Mouse (Mus musculus): Measurements from ENCODE around the gene Gtf2h5. TPM values are rescaled to one million over a fixed set of nuclear protein-coding genes. Genes with fewer than 3 reads are reported as not detected.

Gene Gtf2h5
- total RNA-seq, 2 experiments from 2014 or later, result 84.6 to 92.8 TPM

DNA sequence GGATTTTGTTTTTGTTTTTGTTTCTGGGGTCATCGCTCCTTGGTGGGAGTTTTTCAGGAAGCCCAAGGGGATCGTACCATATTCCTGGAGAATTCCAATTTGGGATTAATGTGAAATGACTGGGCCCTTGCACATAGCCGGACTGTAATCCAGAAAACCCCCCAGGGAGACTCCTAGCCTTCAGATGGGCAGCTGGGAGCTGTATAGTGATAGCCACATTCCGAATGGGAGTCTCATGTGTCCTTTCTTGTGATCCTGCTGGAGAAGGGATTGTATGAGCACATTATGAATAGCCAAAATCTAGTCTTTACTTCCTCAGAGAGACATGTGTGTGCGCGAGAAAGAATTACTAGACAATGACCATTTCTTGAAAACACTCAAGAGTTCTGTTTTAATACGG is 28.6 kb downstream of the Gtf2h5 start:
- DNase-seq, result peak; percentile 8 to 30
- intact Hi-C loops (cut with DNase I), result no loop called here

DNA sequence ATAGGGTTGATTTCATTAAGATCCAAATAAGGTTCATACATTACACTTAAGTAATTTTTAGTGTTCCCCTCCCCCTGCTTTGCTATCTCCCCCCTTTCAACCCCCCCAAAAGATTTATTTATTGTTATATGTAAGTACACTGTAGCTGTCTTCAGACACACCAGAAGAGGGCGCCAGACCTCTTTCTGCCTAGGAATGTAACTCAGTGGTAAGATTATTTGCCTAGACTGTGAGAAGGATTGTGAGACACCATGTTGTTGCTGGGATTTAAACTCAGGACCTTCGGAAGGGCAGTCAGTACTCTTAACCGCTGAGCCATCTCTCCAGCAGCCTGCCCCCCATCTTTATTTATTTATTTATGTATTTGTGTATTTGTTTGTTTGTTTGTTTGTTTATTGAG is 31.4 kb downstream of the Gtf2h5 start:
- DNase-seq, result no peak
- intact Hi-C loops (cut with DNase I), result no loop called here

GRCm38 (mm10) chr17:6113653-6114052 is 34.1 kb downstream of the Gtf2h5 start:
- DNase-seq, result no peak
- intact Hi-C loops (cut with DNase I), result no loop called here

- intact Hi-C loops (cut with DNase I), result no loop called here
- DNase-seq, result no peak
Observed at GRCm38 (mm10) chr17:6115085-6115484, 35.5 kb downstream of the Gtf2h5 start.

DNA sequence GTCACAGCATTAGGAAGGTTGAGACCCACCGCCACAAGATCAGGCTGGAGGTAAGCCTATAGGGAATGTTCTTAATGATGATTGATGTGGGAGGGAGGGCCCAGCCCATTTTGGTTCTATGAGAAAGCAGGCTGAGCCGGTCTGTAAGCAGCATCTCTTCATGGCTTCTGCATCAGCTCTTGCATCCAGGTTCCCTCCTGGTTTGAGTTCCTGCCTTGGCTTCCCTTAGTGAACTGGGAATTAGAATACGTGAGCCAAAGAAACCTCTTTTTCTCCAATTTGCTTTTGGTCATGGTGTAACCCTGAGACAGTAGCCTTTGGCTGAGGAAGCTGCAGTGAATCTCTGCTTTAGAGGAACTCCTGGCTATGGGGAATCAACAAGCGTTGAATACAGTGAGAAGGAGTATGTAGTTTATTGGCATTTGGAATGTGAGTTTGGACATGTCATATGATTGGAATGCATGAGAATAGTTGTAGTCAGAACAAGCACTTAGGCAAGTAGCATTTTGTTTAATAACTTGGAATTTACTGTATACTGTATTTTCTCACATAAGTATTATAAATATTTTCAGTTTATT is 37.7 kb downstream of the Gtf2h5 start:
- intact Hi-C loops (cut with DNase I), result no loop called here
- no peak for DNase-seq

DNA sequence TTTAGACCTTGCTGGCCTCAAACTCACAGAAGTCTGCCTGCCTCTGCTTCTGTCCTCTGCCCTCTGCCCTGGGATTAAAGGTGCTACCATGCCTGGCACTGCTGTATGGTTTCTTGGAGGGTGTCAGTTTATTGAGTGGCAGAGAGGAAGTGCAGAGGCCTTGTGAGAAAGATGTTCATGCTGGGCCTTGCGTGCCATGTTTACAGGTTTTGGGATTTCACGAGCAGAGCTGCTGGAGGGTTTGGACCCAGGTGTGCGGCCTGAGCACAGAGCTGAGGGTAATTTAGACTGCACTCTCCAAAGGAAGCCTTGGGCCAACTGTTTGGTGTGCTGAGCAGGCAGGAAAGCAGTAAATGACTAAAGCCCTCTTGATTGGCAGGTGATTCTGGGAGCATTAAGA is 38.3 kb downstream of the Gtf2h5 start:
- DNase-seq, result no peak
- intact Hi-C loops (cut with DNase I), result no loop called here

DNA sequence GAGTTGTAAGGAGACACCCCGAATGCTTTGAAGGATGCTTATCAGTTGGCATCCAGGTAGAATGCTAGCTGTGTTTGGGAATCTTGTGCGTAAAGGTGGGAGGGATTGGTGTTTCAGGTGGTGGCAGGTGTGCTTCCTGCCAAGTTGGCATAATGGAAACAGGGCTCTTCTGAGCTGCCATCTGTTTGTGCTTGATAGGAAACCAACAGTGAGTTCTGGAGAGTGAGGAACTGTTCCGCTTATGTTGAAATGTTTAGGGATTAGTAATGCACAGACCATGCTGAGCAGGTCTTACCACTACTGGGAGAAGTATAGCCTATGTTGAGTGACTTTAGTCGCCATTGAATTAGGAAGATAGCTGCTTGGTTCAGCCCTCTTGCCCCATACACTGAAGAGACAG is 39.3 kb downstream of the Gtf2h5 start:
- intact Hi-C loops (cut with DNase I), result no loop called here
- no peak for DNase-seq

DNA sequence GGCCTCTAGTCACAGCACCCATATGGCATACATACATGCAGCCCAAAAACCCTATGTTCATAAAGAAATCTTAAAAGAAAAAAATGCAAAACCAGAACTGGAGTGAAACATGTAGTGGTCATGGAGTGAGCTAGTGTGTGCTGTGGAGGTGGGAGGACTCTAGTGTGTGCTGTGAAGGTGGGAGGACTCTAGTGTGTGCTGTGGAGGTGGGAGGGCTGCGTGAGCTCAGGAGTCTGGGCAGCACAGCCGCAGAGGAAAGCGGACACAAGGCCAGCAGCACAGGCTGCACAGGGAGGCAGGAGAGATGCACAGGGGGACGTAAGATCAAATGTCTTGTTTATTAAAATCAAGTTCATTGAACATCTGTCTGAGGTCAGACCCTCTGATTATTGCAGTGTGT is 44.2 kb downstream of the Gtf2h5 start:
- intact Hi-C loops (cut with DNase I), result no loop called here
- no peak for DNase-seq

DNA sequence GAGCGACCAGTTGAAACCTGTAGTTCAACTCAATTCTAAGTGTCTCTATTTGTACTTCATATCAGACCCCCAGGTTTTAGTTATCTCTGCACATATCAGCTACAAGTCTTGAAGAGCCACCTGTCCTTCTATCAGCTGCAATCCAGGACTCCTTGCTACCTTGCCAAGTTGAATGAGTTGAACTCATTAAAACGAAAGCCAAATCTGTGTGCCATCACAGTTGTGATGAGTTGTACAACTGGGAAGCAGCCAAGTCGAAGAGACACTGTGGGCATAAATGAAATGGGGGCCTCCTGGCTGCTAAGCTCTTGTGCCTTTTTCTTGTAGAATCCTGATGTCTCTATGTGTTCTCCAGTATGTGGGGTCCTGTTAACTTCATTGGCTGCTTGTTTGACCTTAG is 45.9 kb downstream of the Gtf2h5 start:
- DNase-seq, result no peak
- intact Hi-C loops (cut with DNase I), result no loop called here

DNA sequence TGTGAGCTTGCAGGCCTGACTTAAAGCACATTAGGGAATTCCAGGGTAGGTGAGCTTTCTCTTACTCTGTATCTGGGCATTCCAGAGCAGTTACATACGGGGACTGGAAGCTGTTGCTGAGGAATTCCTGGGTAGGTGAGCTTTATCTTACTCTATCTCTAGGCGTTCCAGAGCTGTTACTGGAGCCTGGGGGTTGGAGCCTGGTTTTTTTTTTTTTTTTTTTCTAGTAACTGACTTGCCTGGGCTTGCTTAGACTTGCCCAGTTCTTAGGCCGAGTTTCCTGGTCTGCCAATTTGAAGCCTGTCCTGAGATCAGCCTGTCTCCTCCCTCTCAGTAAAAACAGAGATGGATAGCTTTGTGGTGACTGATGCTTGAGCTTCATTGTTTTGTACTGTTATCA is 48.5 kb downstream of the Gtf2h5 start:
- intact Hi-C loops (cut with DNase I), result no loop called here
- DNase-seq, result no peak

- DNase-seq, result no peak
- intact Hi-C loops (cut with DNase I), result no loop called here
Observed at GRCm38 (mm10) chr17:6129361-6129760, 49.8 kb downstream of the Gtf2h5 start.

DNA sequence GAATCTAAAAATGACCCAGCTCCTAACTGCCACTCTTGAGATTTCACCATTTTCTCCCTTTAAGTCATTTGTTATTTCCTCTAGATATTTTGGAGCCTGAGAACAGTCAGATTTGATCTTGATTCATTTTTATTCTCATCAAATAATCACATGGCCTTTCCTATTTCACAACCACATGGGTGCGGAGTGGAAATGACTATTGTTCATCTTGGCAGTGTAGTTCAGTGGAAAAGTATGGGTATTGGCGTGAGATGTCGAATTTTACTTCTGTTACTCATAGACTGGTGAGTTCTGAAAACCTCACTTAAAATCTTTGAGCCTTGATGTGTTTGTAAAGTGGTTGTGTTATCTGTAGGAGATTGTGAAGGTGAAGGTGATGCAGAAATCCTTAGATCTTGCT is 51.5 kb downstream of the Gtf2h5 start:
- intact Hi-C loops (cut with DNase I), result no loop called here
- DNase-seq, result no peak

Small RNA genes within 50 kb of the gene (microRNA-seq; reads per million reads assigned to microRNA genes)
- 0 reads per million in 2 experiments for gene Gm22774

Other genes with a start within 250 kb of the Gtf2h5 start
- gene Snx9, start 238.5 kb upstream of the Gtf2h5 start, total RNA-seq (2021), result 10 to 100 TPM; 37.7 to 41.0 TPM
- gene Synj2, start 138.5 kb upstream of the Gtf2h5 start, total RNA-seq (2021), result 10 to 100 TPM; 28.2 to 34.1 TPM
- gene Serac1, start within 50 bp of the Gtf2h5 start, total RNA-seq (2021), result 1 to 10 TPM; 5.7 to 9.3 TPM
- gene Tulp4, start 26.7 kb downstream of the Gtf2h5 start, total RNA-seq (2021), result 100 to 1,000 TPM; 135 to 136 TPM
- gene Tmem181a, start 177.1 kb downstream of the Gtf2h5 start, total RNA-seq (2021), result 10 to 100 TPM; 12.2 to 12.4 TPM
- 1 to 10 TPM; 2.3 to 3.3 TPM for gene Dynlt1a, start 237.7 kb downstream of the Gtf2h5 start, total RNA-seq (2021)

Measured in heart, postnatal 10 days (tissue).